Mouse (Mus musculus) brain, adult 2 months (tissue): Measurements from ENCODE around the gene Nras.

Experiments used
- DNase-seq: peaks from one replicate; pipeline ENCODE4 v3.0.0; 2011; ENCODE audit warnings: low read depth, low spot score

Nras gene

DNA sequence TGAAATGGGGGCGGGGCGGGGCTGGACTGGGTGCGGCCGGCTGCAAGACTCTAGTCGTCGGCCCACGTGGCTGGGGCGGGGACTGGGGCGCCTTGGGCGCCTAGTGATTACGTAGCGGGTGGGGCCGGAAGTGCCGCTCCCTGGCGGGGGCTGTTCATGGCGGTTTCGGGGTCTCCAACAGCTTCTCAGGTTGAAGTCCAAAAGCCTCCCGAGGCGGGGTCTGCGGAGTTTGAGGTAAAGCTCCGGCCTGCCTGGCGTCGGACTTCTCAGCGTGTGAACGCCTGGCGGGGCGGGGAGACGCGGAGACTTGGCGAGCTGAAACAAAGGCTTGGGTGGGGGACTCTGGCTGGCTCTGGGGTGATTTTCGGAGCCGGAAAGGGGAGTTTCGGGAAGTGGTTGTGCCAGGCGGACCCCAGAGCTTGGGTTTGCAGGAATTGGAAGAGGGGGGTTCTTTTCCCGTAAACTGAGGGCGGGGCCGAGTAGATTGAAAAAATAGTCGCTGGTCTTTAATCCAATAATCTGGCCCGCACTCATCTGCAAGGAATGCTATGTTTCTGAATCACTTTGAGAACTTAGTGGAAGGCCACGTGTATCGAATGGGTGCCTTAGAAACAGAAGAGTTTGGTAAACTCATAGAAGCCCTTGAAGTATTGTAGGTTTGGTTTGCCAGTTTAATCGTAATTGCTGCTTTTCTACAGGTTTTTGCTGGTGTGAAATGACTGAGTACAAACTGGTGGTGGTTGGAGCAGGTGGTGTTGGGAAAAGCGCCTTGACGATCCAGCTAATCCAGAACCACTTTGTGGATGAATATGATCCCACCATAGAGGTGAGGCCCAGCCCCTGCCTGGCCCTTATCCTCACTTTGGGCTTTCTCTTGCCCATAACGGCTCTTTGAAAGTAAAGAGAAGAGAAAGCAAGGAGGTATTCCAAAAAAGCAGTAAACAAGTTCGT, at the start of gene Nras:
Gene Nras, plus strand, starts transcription at position 79 of the 951 bp plus-strand sequence.
- peak; percentile 93 for DNase-seq

- DNase-seq: no peak
Observed at GRCm38 (mm10) chr3:103017350-103017749, 40.7 kb upstream of the Nras start.

DNA sequence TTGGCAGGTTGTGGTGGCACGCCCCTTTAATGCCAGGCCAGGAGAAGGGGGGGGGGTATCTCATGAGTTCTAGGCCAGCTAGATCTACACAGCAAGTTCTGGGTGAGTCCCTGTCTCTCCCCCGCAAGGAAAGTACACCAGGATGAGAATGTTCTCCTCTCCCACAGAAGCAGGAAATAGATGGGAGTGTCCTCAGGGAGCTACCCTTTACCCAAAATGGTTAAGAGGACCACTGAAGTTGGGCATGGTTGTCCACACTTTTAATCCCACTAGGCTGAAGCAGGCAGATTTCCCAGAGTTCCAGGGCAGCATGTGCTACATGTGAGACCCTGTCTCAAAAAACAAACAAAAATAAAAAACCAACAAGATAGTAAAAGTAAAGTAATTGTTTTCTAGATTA, 38.6 kb upstream of the Nras start:
- no peak for DNase-seq

DNA sequence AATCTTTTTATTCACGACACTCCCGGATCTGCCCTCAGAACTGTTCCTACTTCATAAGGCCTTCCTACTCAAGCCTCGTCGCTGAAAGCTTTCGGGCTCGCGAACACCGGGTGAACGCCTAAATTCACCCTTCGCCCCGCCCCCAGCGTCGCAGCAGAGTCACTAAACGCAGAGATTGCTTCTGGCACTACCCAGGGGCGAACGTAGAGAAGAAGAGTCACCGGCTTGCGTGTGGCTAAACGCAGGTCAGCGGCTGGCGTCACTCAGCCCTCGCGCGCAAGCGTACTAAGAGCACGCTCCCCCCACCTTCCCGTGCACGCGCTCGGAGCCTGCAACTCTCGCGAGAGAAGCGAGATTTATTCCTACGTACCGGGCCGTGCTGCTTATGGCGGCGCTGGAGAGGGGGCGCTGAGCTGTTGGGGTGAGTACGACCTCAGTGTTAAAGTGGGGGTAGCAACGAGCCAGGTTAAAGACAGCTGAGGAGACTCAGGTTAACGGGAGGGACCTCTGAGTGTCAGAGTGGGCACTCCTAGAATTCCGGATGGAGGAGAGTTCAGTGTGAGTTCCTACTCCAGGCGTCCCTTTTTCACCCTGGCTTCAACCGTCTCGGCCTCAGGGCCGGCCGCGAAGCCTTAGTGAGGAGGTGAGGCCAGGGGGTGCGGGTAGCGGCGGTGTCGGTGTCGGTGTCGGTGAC, 37.7 kb upstream of the Nras start, which contains the start of gene Csde1:
Gene Csde1, plus strand, starts transcription at position 178 of the 694 bp plus-strand sequence.
- DNase-seq: peak; percentile 99

GRCm38 (mm10) chr3:103020943-103021638, 37.0 kb upstream of the Nras start:
- DNase-seq: peak; percentile 95

DNA sequence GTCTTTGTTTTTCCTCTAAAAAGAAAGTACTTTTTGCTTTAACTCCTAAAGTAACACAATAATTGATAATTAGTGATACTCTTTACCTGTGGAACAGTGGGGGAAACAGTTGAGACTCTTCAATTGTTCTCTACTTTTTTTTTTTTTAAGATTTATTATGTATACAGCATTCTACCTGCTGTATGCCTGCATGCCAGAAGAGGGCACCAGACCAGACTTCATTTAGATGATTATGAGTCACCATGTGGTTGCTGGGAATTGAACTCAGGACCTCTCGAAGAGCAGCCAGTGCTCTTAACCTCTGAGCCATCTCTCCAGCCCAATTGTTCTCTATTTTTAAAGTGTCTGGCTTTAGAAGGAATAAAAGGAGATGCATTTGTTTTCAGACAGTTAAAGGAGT, 31.9 kb upstream of the Nras start:
- DNase-seq: peak; percentile 15

DNA sequence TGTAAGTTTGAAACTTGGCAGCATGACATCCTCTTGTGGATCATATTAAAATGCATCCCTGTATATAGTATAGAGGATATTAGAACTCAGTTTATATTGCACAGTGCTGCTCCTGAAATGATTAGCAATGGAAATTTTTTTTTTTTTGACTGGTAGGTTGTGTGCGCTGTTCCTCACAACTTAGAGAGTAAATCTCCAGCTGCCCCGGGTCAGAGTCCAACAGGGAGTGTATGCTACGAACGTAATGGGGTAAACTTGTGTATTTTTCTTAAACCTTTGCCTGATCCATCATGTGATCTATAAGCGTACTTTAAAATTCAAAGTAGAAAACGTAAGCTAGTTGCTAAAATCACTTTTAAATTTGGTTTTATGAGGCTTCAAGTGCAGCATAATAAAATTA, 17.8 kb upstream of the Nras start:
- no peak for DNase-seq

- DNase-seq: no peak
Observed at GRCm38 (mm10) chr3:103040861-103041379, 17.2 kb upstream of the Nras start.

DNA sequence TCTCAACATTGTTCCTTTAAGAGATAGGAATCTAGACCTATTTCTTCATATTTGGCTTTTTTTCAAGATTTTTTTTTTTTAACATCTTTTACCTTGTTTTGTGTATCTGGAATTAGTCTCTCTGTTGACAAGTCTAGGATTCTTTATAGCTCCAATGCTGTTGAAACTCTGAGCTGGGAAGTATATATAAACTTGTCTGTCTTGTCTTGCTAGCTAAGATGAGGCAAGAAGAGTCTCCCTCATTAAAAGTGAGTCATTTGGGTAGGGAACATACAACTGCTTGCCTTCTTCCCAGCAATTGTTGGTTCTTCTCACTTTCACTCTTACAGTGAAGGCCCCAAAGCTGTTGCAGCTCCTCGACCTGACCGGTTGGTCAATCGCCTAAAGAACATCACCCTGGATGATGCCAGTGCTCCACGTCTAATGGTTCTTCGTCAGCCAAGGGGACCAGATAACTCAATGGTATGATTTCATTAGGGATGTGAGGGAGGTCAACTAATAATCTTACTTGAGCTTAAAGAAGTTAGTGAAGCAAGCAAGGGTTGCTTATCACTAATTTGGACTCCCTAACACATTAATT, 2.0 kb upstream of the Nras start:
- no peak for DNase-seq

- DNase-seq: no peak
Observed at GRCm38 (mm10) chr3:103057752-103058151, 333 bp upstream of the Nras start.

- DNase-seq: no peak
Observed at GRCm38 (mm10) chr3:103066927-103067326, 8.8 kb downstream of the Nras start.

DNA sequence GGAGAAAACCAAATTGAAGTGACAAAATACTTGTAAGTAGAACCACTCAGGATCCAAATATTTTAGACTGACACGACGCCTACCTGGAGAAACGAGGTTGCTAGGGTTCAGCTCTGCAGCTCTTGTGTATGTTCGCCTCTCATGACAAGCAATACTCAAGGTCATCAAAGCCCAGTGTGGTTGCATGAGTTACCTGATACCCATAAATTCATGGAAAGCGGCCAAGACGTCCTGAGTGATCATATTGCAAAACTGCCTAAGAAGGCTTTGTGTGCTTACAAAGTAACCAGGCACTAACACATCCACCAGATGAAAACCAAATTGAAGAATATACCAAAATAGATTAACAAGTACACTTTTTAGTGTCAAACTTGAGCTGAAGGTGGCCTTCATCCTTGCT, 10.9 kb downstream of the Nras start:
- DNase-seq: no peak

DNA sequence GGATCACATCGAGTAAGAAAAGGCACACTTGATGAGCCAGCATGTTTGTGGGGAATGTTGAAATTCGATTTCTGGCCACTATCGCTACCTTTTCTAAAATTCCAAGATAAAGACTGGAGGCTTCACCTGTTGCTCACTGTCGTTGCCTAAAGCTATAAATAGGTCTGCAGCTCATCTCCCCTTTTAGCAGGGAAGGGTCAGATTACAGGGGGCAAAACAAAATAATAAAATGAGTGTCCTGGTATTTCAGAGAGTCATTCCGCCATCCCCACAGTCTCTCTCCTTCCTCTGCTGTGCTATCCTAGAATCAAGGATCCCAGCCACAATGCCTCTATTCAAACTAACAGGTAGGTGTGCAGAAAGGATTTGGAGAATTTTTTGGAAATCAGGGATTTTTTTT, 15.7 kb downstream of the Nras start, which contains the start of gene Ampd1:
Gene Ampd1, plus strand, starts transcription at position 244 of the 400 bp plus-strand sequence.
- DNase-seq: no peak

GRCm38 (mm10) chr3:103075871-103076270, 17.8 kb downstream of the Nras start:
- no peak for DNase-seq

GRCm38 (mm10) chr3:103076476-103076875, 18.4 kb downstream of the Nras start:
- DNase-seq: no peak

GRCm38 (mm10) chr3:103079301-103079700, 21.2 kb downstream of the Nras start:
- peak; percentile 45 for DNase-seq

- DNase-seq: no peak
Observed at GRCm38 (mm10) chr3:103081051-103081450, 23.0 kb downstream of the Nras start.

DNA sequence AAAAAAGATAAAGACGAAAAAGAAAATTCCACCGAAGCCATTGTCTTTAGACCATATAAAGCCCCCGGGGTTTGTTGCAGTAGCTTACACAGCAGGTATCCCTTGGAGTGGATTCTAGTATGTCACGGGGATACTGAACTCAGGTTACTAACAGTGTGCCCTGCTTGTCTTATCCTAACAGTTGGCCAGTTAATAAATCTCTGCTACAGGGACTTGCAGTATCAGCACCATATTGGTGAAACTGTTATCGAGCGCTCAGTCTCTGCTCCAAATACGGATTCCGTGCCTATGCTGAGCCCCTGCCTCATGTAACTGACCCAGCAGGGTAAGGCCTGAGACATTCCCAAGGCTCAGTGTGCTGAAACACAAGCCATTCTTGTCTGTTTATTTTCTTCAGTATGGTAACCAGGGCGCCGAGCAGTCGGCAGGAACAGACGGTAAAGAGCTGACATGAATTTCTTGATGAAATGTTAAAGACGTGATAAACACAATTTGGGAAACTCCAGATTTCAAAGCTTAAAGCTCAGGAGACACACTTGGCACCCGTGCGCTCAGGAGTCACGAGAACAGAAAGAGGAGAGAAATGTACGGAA, 23.9 kb downstream of the Nras start:
- DNase-seq: no peak

DNA sequence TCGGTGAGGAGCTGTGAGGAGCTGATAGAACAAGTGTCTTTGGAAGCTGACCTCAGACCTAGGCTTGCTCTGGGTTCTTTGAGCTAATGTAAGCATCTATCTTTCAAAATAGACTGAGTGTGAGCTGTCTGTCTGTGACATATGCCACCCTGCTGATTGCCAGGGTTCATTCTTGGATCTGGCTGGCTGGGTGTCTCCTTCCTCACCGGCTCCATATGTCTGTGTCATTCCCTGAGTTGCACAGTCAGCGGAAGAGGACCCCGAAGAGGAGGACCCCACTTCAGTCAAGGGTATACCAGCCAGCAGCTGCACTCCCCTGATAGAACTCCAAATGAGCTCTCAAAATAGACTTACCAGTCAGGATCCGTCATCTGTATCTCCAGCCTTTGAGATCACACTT, 24.7 kb downstream of the Nras start:
- DNase-seq: no peak

- DNase-seq: no peak
Observed at GRCm38 (mm10) chr3:103085986-103086385, 27.9 kb downstream of the Nras start.

DNA sequence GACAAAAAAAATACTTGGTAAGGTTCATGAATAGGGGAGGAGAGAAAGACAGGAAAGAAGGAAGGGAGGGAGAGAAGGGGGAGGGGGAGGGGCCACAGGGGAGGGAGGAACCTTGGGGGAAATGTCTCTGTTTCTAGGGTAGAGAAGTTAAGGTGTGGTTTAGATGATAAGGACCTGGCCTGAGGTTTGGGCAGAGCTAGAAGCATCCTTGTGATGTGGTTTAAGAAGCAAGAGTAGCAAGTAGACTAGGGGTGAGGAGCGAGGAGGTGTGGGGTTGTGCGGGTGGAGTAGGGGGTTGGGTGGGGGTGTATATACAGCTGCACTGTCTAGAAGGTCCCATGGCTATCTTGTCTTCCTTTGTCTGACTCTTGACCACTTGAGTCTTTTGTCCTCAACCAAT, 33.7 kb downstream of the Nras start:
- DNase-seq: no peak
